Mouse (Mus musculus): ENCODE results near the gene Ggt6.

The Ggt6 gene

DNA sequence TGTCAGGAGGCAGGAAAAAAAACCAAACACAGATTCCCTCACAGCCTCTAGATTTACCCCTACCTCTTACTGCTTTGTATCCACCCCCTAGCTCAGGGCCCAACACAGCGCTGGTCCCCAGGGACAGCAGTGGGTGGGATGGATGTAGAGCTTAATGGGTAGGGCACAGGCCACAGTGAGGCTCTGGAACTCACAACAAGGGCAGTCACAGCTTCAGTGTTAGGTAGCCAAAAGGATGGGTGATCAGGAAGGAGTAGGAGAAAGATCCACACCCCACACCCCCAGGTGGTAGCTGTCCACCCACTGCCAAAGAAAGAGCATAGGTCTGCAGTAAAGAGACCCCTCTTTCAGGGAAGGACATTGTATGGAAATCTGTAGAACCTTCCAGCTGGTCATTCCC, 42.3 kb downstream of the Ggt6 start:
- DNase-seq: no peak

DNA sequence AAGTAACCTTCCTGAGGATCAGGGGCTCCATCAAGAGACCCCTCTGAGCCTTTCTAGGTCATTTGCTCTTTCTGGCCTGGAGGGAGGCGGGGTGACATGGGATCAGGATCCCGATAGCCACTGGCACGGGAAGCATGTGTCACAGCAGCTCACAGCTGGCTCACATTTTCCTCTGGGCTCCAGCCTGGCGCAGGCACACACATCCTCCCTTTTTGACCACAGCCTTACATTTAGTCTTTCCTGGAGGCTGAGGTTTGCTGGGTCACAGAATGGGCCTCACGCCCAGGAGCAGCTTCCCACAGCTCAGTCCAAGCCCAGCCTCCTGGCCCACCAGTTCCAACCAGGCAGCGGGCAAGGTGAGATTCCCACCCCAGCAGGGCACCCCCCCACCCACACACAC, 42.9 kb downstream of the Ggt6 start:
- DNase-seq: no peak

DNA sequence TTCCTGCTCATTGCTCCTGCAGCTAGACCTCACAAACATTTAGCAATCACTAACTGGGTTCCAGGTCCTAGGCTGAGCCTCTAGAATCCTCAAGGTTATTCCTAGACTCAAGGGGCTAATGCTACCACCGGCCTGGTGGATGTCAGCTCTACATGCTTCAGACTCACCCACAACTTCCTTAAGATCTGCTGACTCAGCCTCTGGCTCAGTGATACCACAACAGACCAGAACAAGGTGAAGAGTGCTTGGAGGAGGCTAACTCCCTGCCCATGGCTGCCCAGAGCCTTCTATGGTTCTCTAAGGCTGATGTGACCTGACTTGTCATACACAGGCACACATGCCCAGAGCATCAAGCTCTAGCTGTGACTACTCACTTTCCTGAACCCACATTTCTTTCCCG, 44.2 kb downstream of the Ggt6 start:
- no peak for DNase-seq

DNA sequence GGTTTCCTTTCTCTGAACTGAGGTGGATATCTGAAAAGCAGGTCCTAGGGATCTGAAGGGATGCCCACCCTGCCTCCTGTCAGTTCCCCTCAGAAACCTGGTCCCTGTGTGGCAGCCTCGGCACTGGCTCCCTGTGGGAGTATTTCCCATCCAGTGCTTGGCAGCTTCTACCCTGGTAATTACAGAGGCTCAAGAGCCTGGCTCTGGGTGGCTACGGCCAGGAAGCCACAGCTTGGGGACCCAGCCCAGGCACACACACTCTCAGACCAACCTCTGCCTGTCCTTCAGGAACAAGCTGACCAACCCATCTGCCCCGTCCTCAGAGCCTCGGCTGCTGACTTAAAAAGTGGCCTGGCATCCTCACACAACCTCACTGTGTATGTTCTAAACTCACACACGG, 46.0 kb downstream of the Ggt6 start:
- no peak for DNase-seq

DNA sequence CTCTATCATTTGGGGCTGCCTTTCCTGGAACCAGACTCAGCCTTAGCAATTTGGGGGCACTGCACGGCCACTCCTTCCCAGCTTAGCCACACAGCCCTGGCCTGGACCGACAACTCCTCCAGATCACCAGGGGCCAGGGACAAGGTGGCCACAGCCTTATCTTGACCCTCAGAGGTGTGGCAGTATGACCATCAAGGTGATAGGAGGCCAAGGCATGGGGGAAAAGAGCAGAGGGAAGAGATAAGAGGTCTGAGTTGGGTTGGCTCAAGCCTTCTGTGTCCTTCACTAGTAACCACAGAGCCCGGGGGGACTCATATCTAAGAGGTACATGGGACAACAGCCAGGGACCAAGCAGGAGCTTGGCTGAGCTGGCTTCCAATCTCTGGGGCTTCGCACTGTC, 46.6 kb downstream of the Ggt6 start:
- DNase-seq: no peak

DNA sequence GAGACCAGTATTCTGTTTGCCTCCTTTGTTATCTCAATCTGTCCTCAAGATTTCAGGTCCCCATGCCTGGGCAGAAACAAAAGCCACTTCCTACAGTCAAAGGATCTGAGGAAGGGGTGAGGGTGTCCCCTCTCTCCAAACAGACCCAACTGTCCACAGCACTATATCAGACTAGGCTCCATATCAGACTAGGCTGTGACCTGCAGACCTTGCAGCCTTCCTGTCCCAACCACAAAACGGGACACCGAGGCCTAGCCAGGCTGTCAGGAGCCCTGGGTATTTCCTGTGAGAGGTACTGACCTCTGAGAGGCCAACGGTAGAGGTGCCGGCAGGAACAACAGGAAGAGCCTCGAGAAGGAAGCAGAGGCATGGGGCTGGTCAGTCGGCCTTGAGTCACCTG, 49.2 kb downstream of the Ggt6 start:
- no peak for DNase-seq

DNA sequence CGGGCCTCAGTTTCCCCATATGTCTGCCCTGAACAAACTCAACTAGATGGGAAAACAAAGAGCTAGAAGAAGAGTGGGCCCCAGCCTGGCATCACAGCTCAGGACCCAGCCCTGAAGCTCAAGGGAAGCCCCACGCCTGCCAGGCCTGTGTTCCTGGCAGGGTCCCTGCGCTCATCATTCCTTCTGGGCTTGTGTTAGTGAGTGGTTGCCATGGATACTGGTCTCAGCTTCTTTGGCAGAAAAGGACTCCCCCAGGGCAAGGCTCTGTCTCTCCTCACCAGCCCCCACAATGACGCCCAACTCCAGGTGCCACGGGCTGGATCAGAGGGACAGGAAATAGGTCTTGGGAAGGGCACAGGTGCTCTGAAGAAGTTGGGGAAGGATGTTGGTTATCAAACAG, 49.8 kb downstream of the Ggt6 start:
- no peak for DNase-seq

DNA sequence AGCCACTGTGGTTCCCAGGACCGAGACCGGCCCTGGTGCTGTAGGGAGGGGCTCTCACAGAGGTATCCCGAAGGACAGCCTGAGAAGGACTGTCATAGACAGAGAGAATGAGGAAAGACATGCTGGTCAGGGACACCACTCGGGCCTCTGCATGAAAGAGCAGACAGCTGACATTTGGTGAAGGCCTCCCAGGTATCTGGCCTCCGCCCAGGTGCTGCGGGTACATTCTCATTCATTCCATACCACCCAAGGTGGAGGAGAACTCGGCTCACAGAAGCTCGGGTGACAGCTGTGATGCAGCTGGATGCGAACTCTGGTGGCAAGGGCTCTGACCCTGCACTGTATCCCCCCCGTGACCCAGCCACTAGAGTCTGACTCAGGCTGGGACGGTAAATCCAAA, 50.6 kb downstream of the Ggt6 start:
- no peak for DNase-seq

DNA sequence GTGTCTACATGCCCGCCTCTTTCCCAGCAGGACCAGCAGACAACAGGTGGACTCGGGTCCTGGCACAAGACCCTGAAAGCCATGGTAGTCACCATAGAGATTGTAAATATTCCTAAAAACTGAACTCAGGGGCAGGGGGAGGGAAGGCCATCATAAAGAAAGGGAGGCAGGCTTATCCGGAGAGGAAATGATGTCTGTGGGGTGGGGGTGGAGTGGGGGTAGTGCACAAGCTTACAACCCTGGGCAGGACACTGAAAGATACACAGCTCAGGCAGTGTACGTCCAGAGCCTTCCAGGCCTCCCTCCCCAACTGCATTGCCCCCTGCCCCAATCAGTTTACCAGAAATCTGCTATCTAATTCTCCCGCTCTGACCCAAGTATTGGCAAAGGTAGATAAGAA, 51.8 kb downstream of the Ggt6 start:
- DNase-seq: no peak

DNA sequence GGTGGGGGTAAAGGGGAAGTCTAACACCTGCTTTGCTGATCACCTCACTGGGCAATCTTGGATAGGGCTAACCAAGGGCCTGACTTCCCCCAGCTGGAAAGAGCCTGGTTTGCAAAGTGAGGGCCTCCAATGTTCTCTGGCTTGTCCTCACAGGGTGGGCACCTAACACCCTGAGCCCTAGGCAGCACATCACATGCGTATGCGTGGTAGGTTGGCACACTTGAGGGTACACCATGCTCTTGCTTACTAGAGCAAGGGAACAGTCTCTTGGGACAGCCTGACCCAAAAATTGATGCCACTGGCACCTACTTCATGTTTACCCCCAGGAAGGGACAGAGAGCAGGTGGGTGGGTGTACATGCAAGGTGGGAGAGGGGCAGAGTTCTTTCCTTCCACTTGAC, 52.4 kb downstream of the Ggt6 start:
- no peak for DNase-seq

Data from thymus, postnatal 4 days (tissue).